10 mouse cellular contexts compared by ENCODE assay signal in the genomic region with DNA sequence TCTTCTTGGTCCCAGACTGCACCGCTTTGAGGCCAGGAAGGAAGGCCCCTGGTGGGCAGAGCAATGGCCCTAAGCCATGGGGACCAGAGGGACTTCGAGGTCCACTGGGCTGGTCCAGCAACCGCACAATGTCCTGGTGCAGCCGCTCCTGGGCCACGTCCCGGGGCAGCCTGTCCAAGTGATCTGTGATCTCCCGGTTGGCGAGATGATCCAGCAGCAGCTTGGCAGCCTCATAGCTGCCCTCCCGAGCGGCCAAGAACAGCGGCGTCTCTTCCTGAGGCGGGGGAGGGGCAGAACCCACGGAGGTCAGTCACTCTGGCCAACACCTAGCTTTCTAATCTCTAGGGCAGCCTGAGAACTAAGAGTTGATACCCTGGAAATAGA. TPM values are rescaled to one million over a fixed set of nuclear protein-coding genes. Genes with fewer than 3 reads are reported as not detected.
DNase-seq lines count a peak whose midpoint lies in the region; ATAC-seq lines count a peak whose summit lies in the region.
"Had no signal": no experiment of that assay in that cellular context is flagged by ENCODE, and none has a peak within 500 bp of the region (broad histone marks: within the 10 kb centered on the region; RNA-seq: fewer than 3 reads in every experiment).

No protein-coding gene starts in this region.

- peaks cover 9% of the 10 kb centered on the region; the same call in 1 of the 2 replicates for H3K36me3 ChIP-seq in midbrain, embryonic 14.5 days (ENCODE audit: control insufficient read depth, insufficient read depth, low read length)

- no peak for ATAC-seq in midbrain, embryonic 14.5 days (ENCODE audit: low FRiP score, low TSS enrichment)

- peaks cover 33% of the 10 kb centered on the region for H3K4me1 ChIP-seq in brown adipose tissue, adult 24 weeks (ENCODE audit: control insufficient read depth, insufficient read depth, insufficient read length, low read length)
- H3K4me1 ChIP-seq in midbrain, embryonic 14.5 days (ENCODE audit: control insufficient read depth, insufficient read depth, low read length) = no peaks in the 10 kb centered on the region

- WGBS in midbrain, embryonic 14.5 days = 80% methylated on average over 14 of the region's 14 CpGs

- peak; percentile 28 for DNase-seq in left cerebral cortex, postnatal 4 days
- no peak for DNase-seq in left cerebral cortex, postnatal 36 days (ENCODE audit: low spot score in 2 of 2)
- peak; percentile 84 to 85 for DNase-seq in heart, adult 9 months (ENCODE audit: low spot score in 2 of 2)
- peak; percentile 83 to 93 for DNase-seq in kidney, postnatal 25 days
- DNase-seq in urinary bladder, postnatal 25 days (ENCODE audit: low spot score) = no peak
- no peak for DNase-seq in midbrain, embryonic 14.5 days
- no peak for DNase-seq in natural killer cell, adult 2 months (ENCODE audit: low spot score in 2 of 2)
- DNase-seq: cerebellum, adult 8-10 months had no signal

- H3K4me2 ChIP-seq in midbrain, embryonic 14.5 days (ENCODE audit: low read length) = no peak overlapping the region
- H3K4me2 ChIP-seq: embryonic facial prominence, embryonic 15.5 days had no signal

- no peaks in the 10 kb centered on the region for H3K27me3 ChIP-seq in midbrain, embryonic 14.5 days (ENCODE audit: control insufficient read depth, insufficient read depth, low read length)
- H3K27me3 ChIP-seq: embryonic facial prominence, embryonic 15.5 days had no signal

- peak overlapping the region; percentile 85 for H3K27ac ChIP-seq in brown adipose tissue, adult 24 weeks (replicated peaks; ENCODE audit: low read depth, low read length)
- H3K27ac ChIP-seq in midbrain, embryonic 14.5 days (replicated peaks; ENCODE audit: low read depth, low read length) = no peak overlapping the region
- H3K27ac ChIP-seq: embryonic facial prominence, embryonic 15.5 days had no signal

- intact Hi-C loops in left cerebral cortex, postnatal 4 days (cut with DNase I) = no loop called here
- intact Hi-C loops in left cerebral cortex, postnatal 36 days (cut with DNase I) = no loop called here

- H3K9ac ChIP-seq in midbrain, embryonic 14.5 days (replicated peaks; ENCODE audit: low read length) = no peak overlapping the region
- H3K9ac ChIP-seq: embryonic facial prominence, embryonic 15.5 days had no signal

- H3K9me3 ChIP-seq in midbrain, embryonic 14.5 days (ENCODE audit: control insufficient read depth, low read length) = no peaks in the 10 kb centered on the region
- H3K9me3 ChIP-seq: embryonic facial prominence, embryonic 15.5 days had no signal

- peak overlapping the region; percentile 34 for H3K4me3 ChIP-seq in brown adipose tissue, adult 24 weeks (ENCODE audit: insufficient read depth, low read depth, low read length)
- no peak overlapping the region for H3K4me3 ChIP-seq in midbrain, embryonic 14.5 days (replicated peaks; ENCODE audit: low read depth, low read length)
- H3K4me3 ChIP-seq: embryonic facial prominence, embryonic 15.5 days had no signal

RNA-seq across cellular contexts. Expression of a gene that starts 44.1 kb away (rescaled TPM):
- 10 to 100 TPM; 21.8 to 21.9 TPM for total RNA-seq in left cerebral cortex, postnatal 4 days (2021)
- total RNA-seq in left cerebral cortex, postnatal 36 days (2021) = 10 to 100 TPM in 1 of 2 experiments, 1 to 10 TPM in 1; 7.7 to 10.8 TPM
- polyA plus RNA-seq in brown adipose tissue, adult 24 weeks (2012; ENCODE audit: insufficient read depth, insufficient read length, missing spikeins) = 4.3 and 7.4 TPM in 2 replicates
- 10.5 and 11.2 TPM in 2 replicates for polyA plus RNA-seq in midbrain, embryonic 14.5 days (2014; fragmentation: Nextera tagmentation; extraction: Ambion mirVana)

Comparison
In these comparisons a context has a peak if more than half of its experiments do, and no peak if none do; other contexts are left out.
1. DNase-seq: peak in left cerebral cortex, postnatal 4 days (single experiment), heart, adult 9 months (2 of 2) and kidney, postnatal 25 days (2 of 2); none in left cerebral cortex, postnatal 36 days (0 of 2), urinary bladder, postnatal 25 days (single experiment), midbrain, embryonic 14.5 days (single experiment) and natural killer cell, adult 2 months (0 of 2).